Mouse (Mus musculus): Measurements from ENCODE around the gene Parvg.

The Parvg gene

DNA sequence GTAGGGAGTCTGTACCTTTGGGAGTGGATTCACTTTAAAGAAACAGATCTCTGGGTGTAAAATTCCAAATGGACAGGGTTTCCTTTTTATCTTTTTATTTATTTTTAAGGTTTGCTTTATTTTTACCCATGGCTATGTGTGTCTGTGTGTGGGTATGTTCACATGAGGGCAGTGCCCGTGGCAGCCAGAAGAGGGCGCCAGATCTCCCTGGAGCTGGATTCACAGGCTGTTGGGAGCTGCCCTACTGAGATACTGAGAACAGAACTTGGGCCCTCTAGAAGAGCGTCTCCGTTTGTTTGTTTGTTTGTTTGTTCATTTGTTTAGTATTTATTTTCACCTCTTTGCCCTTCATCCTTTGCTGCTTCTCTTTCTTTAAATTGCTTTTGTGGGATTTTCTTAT is 24.9 kb downstream of the Parvg start:
- in situ Hi-C loops (cut with MboI, MseI): loop anchor here in 1 of 2 experiments (10.0 kb wide), 1 partner anchor 856 kb away; the partner anchor contains the start of gene Fbln1

GRCm38 (mm10) chr15:84349915-84350738 is 26.3 kb downstream of the Parvg start:
- in situ Hi-C loops (cut with MboI, MseI): loop anchor here in 1 of 2 experiments (10.0 kb wide), 1 partner anchor 855 kb away; the partner anchor contains the start of gene Fbln1

GRCm38 (mm10) chr15:84351342-84351741 is 27.5 kb downstream of the Parvg start:
- in situ Hi-C loops (cut with MboI, MseI): no loop called here

- in situ Hi-C loops (cut with MboI, MseI): no loop called here
These were observed 28.4 kb downstream of the Parvg start for GRCm38 (mm10) chr15:84351915-84352844.

DNA sequence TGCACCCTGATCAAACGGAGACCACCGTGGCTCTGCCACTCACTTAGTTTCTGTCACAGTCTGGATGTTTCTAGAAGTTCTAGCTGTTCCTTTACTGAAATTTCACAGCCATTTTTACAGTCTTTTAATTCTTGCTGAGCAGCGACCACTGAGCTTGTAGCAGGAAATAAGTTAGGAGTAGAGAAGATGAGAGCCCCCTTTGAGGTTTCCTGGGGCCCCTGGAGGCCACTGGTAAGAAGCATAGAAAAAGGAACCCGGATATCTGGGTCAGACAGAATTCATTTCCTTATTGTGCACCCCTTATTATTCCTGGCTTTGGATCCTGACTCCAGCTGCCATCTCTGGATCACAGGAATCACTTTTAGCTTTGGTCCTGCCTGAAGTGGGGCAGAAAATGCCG is 31.3 kb downstream of the Parvg start:
- in situ Hi-C loops (cut with MboI, MseI): no loop called here

DNA sequence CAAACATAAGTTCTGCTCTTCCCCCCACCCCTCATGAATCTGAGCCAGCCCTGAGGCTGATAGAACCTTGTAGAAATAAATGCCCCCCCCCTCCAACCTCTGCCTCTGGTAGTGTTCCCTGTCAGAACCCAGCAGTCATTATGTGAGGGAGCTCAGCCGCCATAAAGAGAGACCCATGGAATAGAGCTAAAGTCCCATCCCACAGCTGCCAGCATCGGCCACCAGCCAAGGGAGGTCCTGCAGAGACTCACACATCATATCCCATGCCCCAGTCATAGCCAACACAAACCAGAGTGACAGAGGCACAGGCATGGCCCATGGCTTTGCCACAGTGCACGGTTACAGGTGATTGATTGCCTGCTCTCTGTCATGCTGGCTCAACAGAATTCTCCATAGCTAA is 40.9 kb downstream of the Parvg start:
- in situ Hi-C loops (cut with MboI, MseI): no loop called here

GRCm38 (mm10) chr15:84365675-84366381 is 42.0 kb downstream of the Parvg start:
- in situ Hi-C loops (cut with MboI, MseI): no loop called here

GRCm38 (mm10) chr15:84366574-84366989 is 42.8 kb downstream of the Parvg start:
- in situ Hi-C loops (cut with MboI, MseI): no loop called here

GRCm38 (mm10) chr15:84367402-84367801 is 43.6 kb downstream of the Parvg start:
- in situ Hi-C loops (cut with MboI, MseI): no loop called here

DNA sequence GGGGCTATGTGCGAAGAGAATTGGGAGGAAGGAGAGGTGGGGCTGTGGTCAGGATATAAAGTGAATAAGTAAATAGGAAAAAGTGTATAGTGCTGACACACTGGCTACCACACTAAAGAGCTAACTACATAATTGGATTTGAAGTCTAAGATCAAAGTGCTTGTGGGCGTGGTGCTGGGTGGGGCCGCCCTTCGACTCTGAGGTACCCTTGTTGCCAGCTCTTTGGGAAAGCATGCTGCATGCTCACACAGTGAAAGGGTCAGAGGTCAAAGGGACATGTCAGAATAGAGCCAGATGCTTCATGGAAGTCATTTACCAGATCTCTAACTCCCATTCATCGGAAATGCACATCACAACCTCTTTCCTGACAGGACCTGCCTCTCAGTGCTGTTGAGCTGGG is 49.0 kb downstream of the Parvg start:
- in situ Hi-C loops (cut with MboI, MseI): no loop called here

- in situ Hi-C loops (cut with MboI, MseI): no loop called here
These were observed 54.9 kb downstream of the Parvg start for GRCm38 (mm10) chr15:84378734-84379133.

DNA sequence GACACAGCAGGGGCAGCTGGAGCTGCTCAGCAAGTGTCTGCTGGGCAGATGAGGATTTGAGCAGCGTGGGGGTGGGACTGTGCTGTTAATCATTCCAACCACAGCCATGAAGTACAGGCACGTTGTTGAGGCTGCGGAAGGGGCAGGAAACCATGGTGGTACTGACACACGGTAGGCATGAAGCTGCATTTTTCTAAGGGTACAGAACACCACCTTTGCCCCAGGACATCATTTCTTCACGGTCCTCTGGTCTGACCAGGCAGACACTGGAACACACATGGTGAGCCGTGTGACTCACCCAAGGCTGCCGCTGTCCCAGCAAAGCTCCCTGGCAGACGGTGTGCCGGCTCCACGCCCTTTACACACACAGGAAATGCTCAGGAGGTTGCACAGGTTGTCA is 56.4 kb downstream of the Parvg start:
- in situ Hi-C loops (cut with MboI, MseI): no loop called here

GRCm38 (mm10) chr15:84384066-84384465 is 60.2 kb downstream of the Parvg start:
- in situ Hi-C loops (cut with MboI, MseI): no loop called here

- in situ Hi-C loops (cut with MboI, MseI): no loop called here
These were observed 62.3 kb downstream of the Parvg start for GRCm38 (mm10) chr15:84385995-84386565.

DNA sequence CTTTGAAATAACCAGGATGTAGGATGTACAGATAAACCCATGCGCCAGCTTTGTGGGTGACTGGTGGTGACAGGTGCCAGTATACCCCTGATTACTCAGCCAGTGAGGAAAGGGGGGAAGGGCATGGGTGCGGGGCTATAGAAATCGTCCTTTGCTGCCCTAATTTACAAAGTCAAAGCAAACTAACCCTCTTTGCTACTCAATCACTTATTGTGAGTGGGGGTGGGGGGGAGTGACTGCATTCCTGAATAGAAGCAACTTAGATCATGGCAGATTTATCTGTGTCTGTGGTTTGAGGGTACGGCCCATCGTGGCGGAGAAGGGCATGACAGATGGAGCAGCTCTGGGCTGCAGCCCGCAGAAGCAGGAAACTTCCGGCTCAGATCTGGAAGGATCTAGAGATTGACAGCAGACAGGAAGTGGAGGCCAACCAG is 64.9 kb downstream of the Parvg start:
- in situ Hi-C loops (cut with MboI, MseI): no loop called here

- in situ Hi-C loops (cut with MboI, MseI): no loop called here
These were observed 68.3 kb downstream of the Parvg start for GRCm38 (mm10) chr15:84392131-84392530.

Data from T-helper 17 cell (primary cell).